Mouse (Mus musculus) heart, embryonic 10.5 days (tissue): ENCODE data around the gene Kcna3. TPM values are rescaled to one million over a fixed set of nuclear protein-coding genes. Genes with fewer than 3 reads are reported as not detected.

Experiments used
- DNase-seq: peaks from one replicate; pipeline ENCODE4 v3.0.0-alpha.2; 2017; ENCODE audit warnings: low spot score
- H3K27ac ChIP-seq: fragments of 300-500 bp; sonication (generic); 2 replicates; pipeline ENCODE4 v1.5.1; 2016; ENCODE audit warnings: mild to moderate bottlenecking
- H3K27me3 ChIP-seq: fragments of 300-500 bp; sonication (generic); 2 replicates; pipeline ENCODE4 v1.6.1; 2016; ENCODE audit warnings: mild to moderate bottlenecking; ENCODE audit not compliant: poor library complexity, insufficient read depth, severe bottlenecking
- H3K36me3 ChIP-seq: fragments of 300-500 bp; sonication (generic); 2 replicates; pipeline ENCODE4 v1.6.1; 2016; ENCODE audit warnings: mild to moderate bottlenecking, moderate library complexity
- H3K4me1 ChIP-seq: fragments of 300-500 bp; sonication (generic); 2 replicates; pipeline ENCODE4 v1.6.1; 2016; ENCODE audit warnings: mild to moderate bottlenecking
- H3K4me3 ChIP-seq: fragments of 300-500 bp; sonication (generic); 2 replicates; pipeline ENCODE4 v1.5.1; 2016; ENCODE audit warnings: mild to moderate bottlenecking, moderate library complexity
- H3K9me3 ChIP-seq: fragments of 300-500 bp; sonication (generic); 2 replicates; pipeline ENCODE4 v1.6.1; 2016; ENCODE audit warnings: mild to moderate bottlenecking, moderate library complexity
- WGBS: fragments of 180-500 bp; shearing (Covaris S2); methylation state at CpG from one replicate; pipeline ENCODE4 v1.1.7; 2016; 5-methylcytosine and 5-hydroxymethylcytosine counted together
- polyA plus RNA-seq: library from polyadenylated mRNA; unstranded; fragments of >200 nt; fragmentation: Nextera tagmentation; extraction: Ambion mirVana; gene quantifications from 2 replicates; pipeline ENCODE4 v1.2.1, GENCODE M21; 2016

Kcna3 gene
- polyA plus RNA-seq, 1 experiment from 2014 or later, result 2.8 TPM

GRCm38 (mm10) chr3:107037105-107037504 is 1.1 kb downstream of the Kcna3 start:
- no peak for DNase-seq
- H3K27me3 ChIP-seq, result peaks cover 28% of the 10 kb centered on the region
- WGBS, result 48% methylated on average over 12 of the region's 12 CpGs
- no peaks in the 10 kb centered on the region for H3K9me3 ChIP-seq
- H3K36me3 ChIP-seq, result no peaks in the 10 kb centered on the region
- H3K4me3 ChIP-seq, result peak overlapping the region; percentile 81
- no peak overlapping the region for H3K27ac ChIP-seq
- H3K4me1 ChIP-seq, result peaks cover 17% of the 10 kb centered on the region

DNA sequence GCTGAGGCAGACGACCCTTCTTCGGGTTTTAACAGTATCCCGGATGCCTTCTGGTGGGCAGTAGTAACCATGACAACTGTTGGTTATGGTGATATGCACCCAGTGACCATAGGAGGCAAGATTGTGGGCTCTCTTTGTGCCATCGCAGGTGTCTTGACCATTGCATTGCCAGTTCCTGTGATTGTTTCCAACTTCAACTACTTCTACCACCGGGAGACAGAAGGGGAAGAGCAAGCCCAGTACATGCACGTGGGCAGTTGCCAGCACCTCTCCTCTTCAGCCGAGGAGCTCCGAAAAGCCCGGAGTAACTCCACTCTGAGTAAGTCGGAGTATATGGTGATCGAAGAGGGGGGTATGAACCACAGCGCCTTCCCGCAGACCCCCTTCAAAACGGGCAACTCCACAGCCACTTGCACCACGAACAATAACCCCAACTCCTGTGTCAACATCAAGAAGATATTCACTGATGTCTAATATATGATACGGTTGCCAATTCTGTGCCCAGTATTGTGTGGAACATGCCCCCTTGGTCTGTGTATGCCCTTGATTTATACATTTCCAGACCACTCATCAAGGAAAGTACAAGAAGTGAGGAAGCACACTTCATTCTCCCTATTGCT is 1.7 kb downstream of the Kcna3 start:
- Histone ChIP-seq H3K4me3 (peak overlapping the region; percentile 81; the same call in 1 of the 2 replicates), H3K27ac (no peak overlapping the region)

DNA sequence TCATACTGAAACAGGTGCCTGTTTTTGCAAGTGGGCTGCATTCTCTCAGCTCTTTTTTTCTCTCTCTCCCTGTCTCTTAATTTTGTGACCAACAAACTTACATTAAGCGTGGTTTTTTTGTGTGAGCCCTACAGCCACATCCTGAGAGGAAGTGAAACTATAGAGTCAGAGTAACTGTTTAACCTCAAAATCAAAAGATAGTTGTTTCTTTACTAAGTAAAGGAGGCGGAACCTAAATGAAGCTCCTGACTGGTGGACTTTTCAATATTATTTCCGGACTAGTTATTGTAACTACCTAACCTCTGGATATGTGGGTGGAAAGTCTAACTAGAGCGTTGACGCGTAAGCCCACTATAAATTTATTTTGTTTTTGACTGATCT is 2.2 kb downstream of the Kcna3 start:
- DNase-seq, result no peak
- H3K4me3 ChIP-seq, result no peak overlapping the region
- no peak overlapping the region for H3K27ac ChIP-seq
- no peaks in the 10 kb centered on the region for H3K36me3 ChIP-seq
- H3K9me3 ChIP-seq, result no peaks in the 10 kb centered on the region
- peaks cover 17% of the 10 kb centered on the region for H3K4me1 ChIP-seq
- H3K27me3 ChIP-seq, result peaks cover 28% of the 10 kb centered on the region
- WGBS, result 86% methylated on average over 6 of the region's 6 CpGs

More for the DNA sequence above, 1.7 kb downstream of the Kcna3 start:
- Histone ChIP-seq H3K27me3 (peaks cover 28% of the 10 kb centered on the region), H3K4me1 (peaks cover 17% of the 10 kb centered on the region), H3K36me3 (no peaks in the 10 kb centered on the region), H3K9me3 (no peaks in the 10 kb centered on the region)
- no peak for DNase-seq
- 76% methylated on average over 16 of the region's 16 CpGs for WGBS

DNA sequence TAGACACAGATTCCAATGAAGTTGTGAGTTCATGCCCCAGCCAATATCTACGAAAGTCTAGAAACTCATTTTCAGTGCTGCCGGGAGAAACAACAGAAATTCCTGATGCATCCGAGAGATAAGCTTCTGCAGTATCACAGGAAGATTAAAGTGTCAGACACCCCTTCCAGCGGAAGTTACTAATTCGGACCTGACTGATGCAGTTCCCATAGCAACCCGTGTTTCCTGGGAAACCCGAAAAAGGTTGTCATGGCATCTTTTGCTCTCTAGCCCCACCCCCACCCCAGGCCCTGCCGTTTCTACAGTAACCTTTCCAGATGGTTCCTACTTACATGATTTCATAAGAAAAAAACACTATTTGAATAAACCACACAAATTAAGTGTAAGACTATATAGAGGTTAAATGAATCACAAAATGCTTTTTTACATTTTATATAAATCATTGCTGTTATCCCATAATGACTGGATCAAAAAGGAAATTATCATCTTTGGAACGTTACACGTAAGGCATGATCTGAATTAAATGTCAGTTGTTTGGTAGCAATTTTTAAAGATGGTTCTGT is 2.8 kb downstream of the Kcna3 start:
- WGBS, result 50% methylated on average over 10 of the region's 10 CpGs
- no peak overlapping the region for H3K27ac ChIP-seq
- H3K9me3 ChIP-seq, result no peaks in the 10 kb centered on the region
- no peaks in the 10 kb centered on the region for H3K36me3 ChIP-seq
- peaks cover 28% of the 10 kb centered on the region for H3K27me3 ChIP-seq
- peaks cover 17% of the 10 kb centered on the region for H3K4me1 ChIP-seq
- H3K4me3 ChIP-seq, result no peak overlapping the region
- no peak for DNase-seq

GRCm38 (mm10) chr3:107039306-107039705 is 3.3 kb downstream of the Kcna3 start:
- peaks cover 28% of the 10 kb centered on the region for H3K27me3 ChIP-seq
- DNase-seq, result no peak
- H3K4me3 ChIP-seq, result no peak overlapping the region
- no peaks in the 10 kb centered on the region for H3K9me3 ChIP-seq
- H3K4me1 ChIP-seq, result peaks cover 17% of the 10 kb centered on the region
- H3K36me3 ChIP-seq, result no peaks in the 10 kb centered on the region
- H3K27ac ChIP-seq, result no peak overlapping the region

DNA sequence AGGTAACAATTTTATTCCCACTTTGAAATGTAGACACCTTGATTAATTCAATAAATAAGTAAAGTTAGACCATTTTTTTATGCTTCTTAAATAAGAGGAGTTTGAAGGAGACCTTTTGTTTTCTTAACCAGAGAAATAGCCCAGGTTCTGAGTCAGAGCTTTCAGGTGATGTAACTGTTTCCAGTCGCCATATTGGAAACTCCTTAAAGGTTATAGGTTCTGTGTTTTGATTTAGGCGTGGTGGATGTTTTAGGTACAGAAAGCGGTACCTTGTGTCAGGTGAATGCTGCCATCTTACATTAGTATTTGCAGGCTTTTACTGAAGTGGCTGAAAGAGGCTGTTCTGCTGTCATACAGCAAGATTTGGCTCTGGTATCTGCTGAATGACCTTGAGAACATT is 4.4 kb downstream of the Kcna3 start:
- no peak overlapping the region for H3K27ac ChIP-seq
- 75% methylated on average over 3 of the region's 3 CpGs for WGBS
- peaks cover 16% of the 10 kb centered on the region for H3K4me1 ChIP-seq
- H3K27me3 ChIP-seq, result peaks cover 28% of the 10 kb centered on the region
- H3K36me3 ChIP-seq, result no peaks in the 10 kb centered on the region
- DNase-seq, result no peak
- no peak overlapping the region for H3K4me3 ChIP-seq
- H3K9me3 ChIP-seq, result no peaks in the 10 kb centered on the region

DNA sequence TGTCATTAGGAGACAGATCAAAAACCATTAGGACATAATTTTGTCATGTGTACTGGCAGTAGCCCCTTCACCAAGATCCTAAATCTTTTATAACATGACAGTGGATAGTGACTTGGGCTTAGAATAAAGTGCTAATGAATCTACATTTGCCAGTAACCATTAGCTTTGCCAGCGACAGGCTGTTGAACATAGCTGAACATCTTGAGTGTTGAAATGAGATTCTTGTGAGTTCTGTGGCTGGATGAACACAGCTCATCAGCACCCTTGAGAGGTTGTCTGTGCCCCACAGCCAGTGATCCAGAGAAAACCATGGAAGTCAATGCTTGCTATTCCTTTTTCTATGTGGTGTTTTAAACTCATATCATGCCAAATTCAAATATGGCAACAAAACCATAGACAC is 5.7 kb downstream of the Kcna3 start:
- peaks cover 15% of the 10 kb centered on the region for H3K27me3 ChIP-seq
- no peaks in the 10 kb centered on the region for H3K36me3 ChIP-seq
- 83% methylated on average over 1 of the region's 1 CpGs for WGBS
- H3K4me1 ChIP-seq, result peaks cover 8% of the 10 kb centered on the region
- DNase-seq, result no peak
- H3K4me3 ChIP-seq, result no peak overlapping the region
- no peaks in the 10 kb centered on the region for H3K9me3 ChIP-seq
- H3K27ac ChIP-seq, result no peak overlapping the region

DNA sequence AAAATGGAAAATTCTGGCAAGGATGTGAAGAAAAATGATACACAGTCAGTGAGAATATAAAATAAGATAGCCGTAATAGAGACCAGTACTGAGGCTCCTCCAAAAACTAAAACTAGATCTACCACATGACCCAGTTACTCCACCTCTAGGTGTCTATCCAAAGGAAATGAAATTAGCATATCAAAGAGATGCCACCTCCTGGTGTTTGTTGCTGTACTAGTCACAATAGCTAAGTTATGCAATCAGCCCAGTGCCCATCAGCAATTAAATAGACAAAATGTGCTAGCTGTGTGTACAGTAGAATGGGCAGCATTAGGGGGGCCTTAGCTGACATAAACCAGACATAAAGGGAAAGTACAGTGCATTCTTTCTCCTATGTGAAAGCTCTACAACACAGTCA is 25.5 kb downstream of the Kcna3 start:
- DNase-seq, result no peak
- H3K27me3 ChIP-seq, result no peaks in the 10 kb centered on the region
- H3K4me3 ChIP-seq, result no peak overlapping the region
- H3K27ac ChIP-seq, result no peak overlapping the region
- 87% methylated on average over 1 of the region's 1 CpGs for WGBS
- H3K9me3 ChIP-seq, result no peaks in the 10 kb centered on the region
- H3K36me3 ChIP-seq, result no peaks in the 10 kb centered on the region
- no peaks in the 10 kb centered on the region for H3K4me1 ChIP-seq

GRCm38 (mm10) chr3:107062771-107063170 is 26.8 kb downstream of the Kcna3 start:
- WGBS, result 62% methylated on average over 1 of the region's 1 CpGs
- Histone ChIP-seq H3K27me3 (no peaks in the 10 kb centered on the region), H3K9me3 (no peaks in the 10 kb centered on the region), H3K27ac (no peak overlapping the region), H3K4me3 (no peak overlapping the region), H3K4me1 (no peaks in the 10 kb centered on the region), H3K36me3 (no peaks in the 10 kb centered on the region)
- DNase-seq, result no peak

- WGBS, result 76% methylated on average over 6 of the region's 6 CpGs
- no peaks in the 10 kb centered on the region for H3K36me3 ChIP-seq
These were observed 29.6 kb downstream of the Kcna3 start for GRCm38 (mm10) chr3:107065510-107066095.

DNA sequence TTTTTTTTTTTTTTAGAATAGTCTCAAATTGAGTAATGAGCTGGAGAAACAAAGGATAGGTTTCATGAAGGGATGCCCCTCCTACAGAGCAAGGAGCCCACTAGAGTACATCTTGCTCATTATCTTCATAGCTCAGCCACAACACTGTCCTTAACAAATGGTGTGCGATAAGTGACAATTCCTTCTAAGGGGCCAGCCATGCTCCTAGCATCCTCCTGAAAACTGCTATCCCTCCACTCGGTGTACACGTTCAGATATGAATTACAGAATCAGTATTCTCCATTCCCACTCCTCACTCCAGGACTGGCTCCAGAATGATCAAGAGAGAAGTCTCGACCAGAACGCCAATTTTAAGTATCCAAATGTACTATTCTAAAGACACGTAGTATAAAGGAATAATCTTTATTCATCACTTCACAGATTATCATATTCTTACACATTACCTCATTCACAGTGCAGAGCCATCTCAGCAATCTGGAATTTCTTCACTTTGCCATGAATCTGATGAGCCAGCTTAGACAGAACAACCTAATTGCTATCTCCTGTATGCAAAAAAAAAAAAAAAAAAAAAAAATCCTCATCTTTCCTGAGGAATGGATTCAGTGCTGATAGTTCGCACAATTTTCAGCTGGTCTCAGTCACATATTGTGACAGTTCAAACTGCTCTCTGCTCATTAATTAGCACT is 30.3 kb downstream of the Kcna3 start:
- no peaks in the 10 kb centered on the region for H3K4me1 ChIP-seq
- DNase-seq, result no peak
- no peak overlapping the region for H3K4me3 ChIP-seq
- 83% methylated on average over 7 of the region's 7 CpGs for WGBS
- no peaks in the 10 kb centered on the region for H3K27me3 ChIP-seq
- H3K27ac ChIP-seq, result no peak overlapping the region
- no peaks in the 10 kb centered on the region for H3K9me3 ChIP-seq
- H3K36me3 ChIP-seq, result no peaks in the 10 kb centered on the region

More at GRCm38 (mm10) chr3:107065510-107066095, 29.6 kb downstream of the Kcna3 start:
- Histone ChIP-seq H3K27ac (no peak overlapping the region), H3K4me1 (no peaks in the 10 kb centered on the region), H3K27me3 (no peaks in the 10 kb centered on the region), H3K4me3 (no peak overlapping the region), H3K9me3 (no peaks in the 10 kb centered on the region)
- DNase-seq, result no peak

DNA sequence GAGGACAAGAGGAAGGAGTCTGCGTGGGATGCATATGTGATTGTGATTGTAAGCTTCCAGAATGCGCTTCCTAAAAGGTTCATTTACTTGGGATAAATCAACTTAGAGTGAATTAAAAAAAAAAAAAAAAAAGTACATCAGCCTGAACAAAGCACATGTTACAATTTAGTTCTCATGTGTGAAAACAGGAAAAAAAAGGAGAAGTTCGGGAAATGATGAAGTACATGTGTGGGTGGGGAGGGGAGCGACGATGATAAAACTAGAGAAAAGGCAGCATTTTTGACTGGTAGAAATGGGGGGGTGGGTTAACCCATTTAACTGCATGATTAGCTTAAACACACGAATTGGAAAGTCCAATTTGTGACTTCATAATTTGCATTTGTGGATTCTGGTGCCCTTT is 31.3 kb downstream of the Kcna3 start:
- H3K36me3 ChIP-seq, result no peaks in the 10 kb centered on the region
- 74% methylated on average over 6 of the region's 6 CpGs for WGBS
- no peaks in the 10 kb centered on the region for H3K27me3 ChIP-seq
- H3K9me3 ChIP-seq, result no peaks in the 10 kb centered on the region
- no peak overlapping the region for H3K27ac ChIP-seq
- no peak for DNase-seq
- H3K4me3 ChIP-seq, result no peak overlapping the region
- no peaks in the 10 kb centered on the region for H3K4me1 ChIP-seq

- no peak overlapping the region for H3K27ac ChIP-seq
- H3K9me3 ChIP-seq, result no peaks in the 10 kb centered on the region
- H3K4me1 ChIP-seq, result 0 out of 2 replicates have a peak, but pooled peaks cover 3% of the 10 kb centered on the region
- H3K27me3 ChIP-seq, result no peaks in the 10 kb centered on the region
- H3K4me3 ChIP-seq, result no peak overlapping the region
- no peaks in the 10 kb centered on the region for H3K36me3 ChIP-seq
- no peak for DNase-seq
- WGBS, result 63% methylated on average over 2 of the region's 2 CpGs
These were observed 37.9 kb downstream of the Kcna3 start for GRCm38 (mm10) chr3:107073863-107074262.
